Mouse (Mus musculus) kidney, embryonic 15.5 days (tissue): ENCODE results near the gene Cdk11b. TPM values are rescaled to one million over a fixed set of nuclear protein-coding genes. Genes with fewer than 3 reads are reported as not detected.
"Not testable (repeated sequence)": the region's sequence is repeated elsewhere in the genome, so short reads cannot be mapped to it uniquely, and the experiment has no call there.

Experiments used
- ATAC-seq: fragments of 200-750 bp; cut with Nextera tagmentation; replicated peaks from 2 replicates; pipeline ENCODE4 v1.8.0; 2017; ENCODE audit warnings: moderate TSS enrichment; ENCODE audit not compliant: low FRiP score
- H3K27ac ChIP-seq: fragments of 300-500 bp; sonication (generic); 2 replicates; pipeline ENCODE4 v1.5.1; 2015; ENCODE audit warnings: mild to moderate bottlenecking, inconsistent platforms
- H3K27me3 ChIP-seq: fragments of 300-500 bp; sonication (generic); 2 replicates; pipeline ENCODE4 v1.6.1; 2015; ENCODE audit warnings: inconsistent platforms
- H3K36me3 ChIP-seq: fragments of 300-500 bp; sonication (generic); 2 replicates; pipeline ENCODE4 v1.6.1; 2015; ENCODE audit warnings: inconsistent platforms
- H3K4me1 ChIP-seq: fragments of 300-500 bp; sonication (generic); 2 replicates; pipeline ENCODE4 v1.6.1; 2015; ENCODE audit warnings: inconsistent platforms
- H3K4me2 ChIP-seq: fragments of 300-500 bp; sonication (generic); 2 replicates; pipeline ENCODE4 v1.6.1; 2015; ENCODE audit warnings: moderate library complexity, mild to moderate bottlenecking, inconsistent platforms
- H3K4me3 ChIP-seq: fragments of 300-500 bp; sonication (generic); replicated peaks from 2 replicates; pipeline ENCODE4 v1.5.1; 2015; ENCODE audit warnings: mild to moderate bottlenecking, inconsistent platforms
- H3K9ac ChIP-seq: fragments of 300-500 bp; sonication (generic); 2 replicates; pipeline ENCODE4 v1.6.1; 2015; ENCODE audit warnings: mild to moderate bottlenecking, inconsistent platforms
- H3K9me3 ChIP-seq: fragments of 300-500 bp; sonication (generic); replicated peaks from 2 replicates; pipeline ENCODE4 v1.6.1; 2016; ENCODE audit warnings: inconsistent platforms
- WGBS: fragments of 180-500 bp; shearing (Covaris S2); methylation state at CpG from one replicate; pipeline ENCODE4 v1.1.7; 2015; ENCODE audit warnings: mixed read lengths; 5-methylcytosine and 5-hydroxymethylcytosine counted together
- polyA plus RNA-seq: library from polyadenylated mRNA; unstranded; fragments of >200 nt; fragmentation: Nextera tagmentation; extraction: Ambion mirVana; gene quantifications from 2 replicates; pipeline ENCODE4 v1.2.1, GENCODE M21; 2015

Gene Cdk11b
- polyA plus RNA-seq, 1 experiment from 2014 or later = 64.8 TPM

DNA sequence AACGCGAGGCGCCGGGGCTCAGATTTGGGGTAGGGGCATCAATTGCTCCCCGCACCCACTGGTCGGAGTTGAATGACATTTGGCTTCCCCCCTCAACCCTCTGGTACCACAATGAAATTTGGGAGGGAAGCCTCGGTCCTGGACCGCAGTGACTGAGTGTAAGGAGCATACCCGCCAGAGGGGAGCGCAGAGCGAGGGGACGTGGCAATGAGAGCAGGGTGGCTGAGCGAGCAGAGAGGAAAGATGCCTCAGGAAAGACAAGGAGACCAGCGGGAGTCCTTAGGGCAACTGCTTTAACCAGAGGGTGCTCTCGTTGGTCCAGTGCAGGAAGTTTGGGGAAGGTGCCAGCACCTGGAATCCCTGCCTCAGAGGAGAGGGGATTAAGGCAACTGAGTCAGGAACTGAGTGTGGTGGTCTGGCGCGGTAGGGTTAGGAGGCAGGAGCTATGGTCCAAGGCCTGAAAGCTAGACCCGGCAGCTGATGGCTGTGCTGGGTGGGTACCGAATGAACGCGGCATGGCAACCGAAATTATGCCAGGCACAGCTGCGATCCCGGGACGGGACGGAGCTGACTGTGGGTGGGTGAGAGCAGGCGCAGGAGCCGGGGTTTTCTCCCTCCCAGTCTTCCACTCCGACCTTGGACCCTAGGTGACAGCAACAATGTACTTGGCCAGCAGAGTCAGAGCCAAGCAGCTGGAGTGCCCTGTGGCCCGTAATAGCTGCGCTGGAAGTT is 29.0 kb downstream of the Cdk11b start:
- Histone ChIP-seq H3K4me1 (peaks cover 49% of the 10 kb centered on the region), H3K36me3 (peaks cover 49% of the 10 kb centered on the region), H3K4me2 (peak overlapping the region; percentile 83), H3K9me3 (no peaks in the 10 kb centered on the region), H3K4me3 (peak overlapping the region; percentile 53), H3K27me3 (peaks cover 51% of the 10 kb centered on the region), H3K9ac (peak overlapping the region; percentile 59), H3K27ac (peak overlapping the region; percentile 85)
- 2% methylated on average over 31 of the region's 31 CpGs for WGBS
- ATAC-seq = peak; percentile 10

DNA sequence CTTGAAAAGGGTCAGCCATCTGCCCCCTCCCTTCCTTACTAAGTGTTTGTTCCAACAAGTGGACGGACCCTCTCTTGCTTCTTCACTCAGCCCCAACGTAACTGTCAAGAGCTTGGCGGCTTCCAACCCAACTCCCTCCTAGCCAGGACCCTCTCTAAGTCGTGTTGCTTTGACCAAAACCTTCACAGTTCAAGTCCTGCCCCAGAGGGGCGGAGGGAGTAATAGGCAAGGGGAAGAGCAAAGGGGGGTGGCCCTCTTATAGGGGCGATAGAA is 29.5 kb downstream of the Cdk11b start:
- H3K9me3 ChIP-seq = no peaks in the 10 kb centered on the region
- H3K4me2 ChIP-seq = peak overlapping the region; percentile 83
- 0 out of 2 replicates have a peak, but pooled peaks have one; percentile 3 for ATAC-seq
- H3K36me3 ChIP-seq = peaks cover 49% of the 10 kb centered on the region
- peaks cover 49% of the 10 kb centered on the region for H3K4me1 ChIP-seq
- 1% methylated on average over 6 of the region's 6 CpGs for WGBS
- H3K27ac ChIP-seq = no peak overlapping the region
- H3K4me3 ChIP-seq = peak overlapping the region; percentile 53
- H3K27me3 ChIP-seq = peaks cover 51% of the 10 kb centered on the region
- peak overlapping the region; percentile 45 for H3K9ac ChIP-seq

- peak; percentile 41 for ATAC-seq
- peaks cover 49% of the 10 kb centered on the region for H3K4me1 ChIP-seq
- H3K4me3 ChIP-seq = peak overlapping the region; percentile 53
- H3K4me2 ChIP-seq = peak overlapping the region; percentile 83
- H3K9me3 ChIP-seq = no peaks in the 10 kb centered on the region
- H3K27me3 ChIP-seq = peaks cover 51% of the 10 kb centered on the region
- H3K36me3 ChIP-seq = peaks cover 45% of the 10 kb centered on the region
- under 1% methylated on average over 52 of the region's 52 CpGs for WGBS
- H3K27ac ChIP-seq = no peak overlapping the region
- H3K9ac ChIP-seq = peak overlapping the region; percentile 45
Observed at GRCm38 (mm10) chr4:155654456-155655298, 30.0 kb downstream of the Cdk11b start.

DNA sequence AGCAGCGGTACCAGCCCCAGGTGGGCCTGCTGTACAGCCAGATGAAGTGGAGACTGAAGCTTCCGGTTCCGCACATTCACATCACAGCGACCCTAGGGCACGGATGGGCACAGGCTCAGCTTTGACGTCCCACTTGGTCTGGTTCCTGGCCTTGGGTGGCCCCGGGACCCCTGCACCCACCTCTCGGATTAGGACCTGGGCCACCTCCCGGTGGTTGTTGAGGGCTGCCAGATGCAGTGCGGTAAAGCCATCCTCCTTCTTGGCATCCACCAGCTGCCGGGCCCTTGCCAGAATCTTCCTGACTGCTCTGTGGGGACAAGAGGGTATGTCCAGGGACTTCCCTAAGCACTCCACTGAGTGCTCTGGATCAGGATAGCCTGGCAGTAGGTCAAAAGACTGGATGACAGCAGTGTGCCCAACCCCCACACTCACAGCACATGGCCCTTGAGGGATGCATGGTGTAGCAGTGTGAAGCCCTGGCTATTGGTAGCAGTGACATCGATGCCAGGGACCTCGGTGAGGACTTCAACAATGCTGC is 31.6 kb downstream of the Cdk11b start:
- Histone ChIP-seq H3K4me3 (no peak overlapping the region), H3K27me3 (peaks cover 49% of the 10 kb centered on the region), H3K4me1 (peaks cover 48% of the 10 kb centered on the region), H3K27ac (no peak overlapping the region), H3K4me2 (no peak overlapping the region), H3K36me3 (peaks cover 32% of the 10 kb centered on the region), H3K9me3 (no peaks in the 10 kb centered on the region), H3K9ac (0 out of 2 replicates have a peak overlapping the region, but pooled peaks have one; percentile 1)
- 88% methylated on average over 13 of the region's 13 CpGs for WGBS
- ATAC-seq = no peak

DNA sequence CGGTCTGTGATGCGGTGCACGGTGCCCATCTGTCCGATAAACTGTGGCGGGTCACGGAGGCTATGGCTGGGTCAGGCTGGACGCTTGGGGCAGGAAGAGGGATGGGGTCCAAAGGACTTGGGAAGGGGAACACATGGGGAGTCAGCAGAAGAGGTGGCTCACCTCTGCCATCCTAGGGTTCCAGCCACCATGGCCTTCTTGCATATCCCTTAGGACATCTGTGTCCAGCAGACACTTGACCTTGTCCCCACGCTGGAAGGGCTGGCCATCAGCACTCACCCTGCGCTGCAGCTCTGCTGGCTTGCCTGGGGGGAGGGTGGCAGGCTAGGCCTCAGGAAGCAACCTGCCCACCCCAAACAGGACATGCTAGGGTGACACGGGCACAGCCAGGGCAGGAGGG is 34.3 kb downstream of the Cdk11b start:
- no peaks in the 10 kb centered on the region for H3K9me3 ChIP-seq
- H3K27me3 ChIP-seq = peaks cover 24% of the 10 kb centered on the region
- H3K9ac ChIP-seq = no peak overlapping the region
- H3K4me3 ChIP-seq = no peak overlapping the region
- WGBS = 92% methylated on average over 9 of the region's 10 CpGs
- H3K4me1 ChIP-seq = peaks cover 21% of the 10 kb centered on the region
- no peak for ATAC-seq
- H3K4me2 ChIP-seq = no peak overlapping the region
- H3K36me3 ChIP-seq = peaks cover 34% of the 10 kb centered on the region
- no peak overlapping the region for H3K27ac ChIP-seq

DNA sequence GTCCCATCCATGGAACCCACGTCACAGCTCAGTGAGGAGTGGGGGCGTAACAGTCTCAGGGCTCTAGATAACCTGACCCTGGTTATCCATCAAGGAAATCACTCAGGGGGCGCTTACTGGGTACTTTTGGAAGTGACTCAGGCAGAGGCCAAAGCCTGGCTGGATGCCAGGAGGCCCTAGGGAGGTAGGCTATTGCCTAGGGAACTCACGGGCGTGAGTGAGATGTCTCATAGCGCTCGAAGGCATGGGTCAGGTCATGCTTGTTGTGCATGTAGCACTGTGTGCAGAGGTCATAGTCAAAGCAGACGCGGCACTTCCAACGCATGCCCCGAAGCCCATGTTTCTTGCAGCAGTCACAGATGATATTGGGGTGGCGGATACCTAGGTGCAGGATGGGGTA is 36.0 kb downstream of the Cdk11b start:
- Histone ChIP-seq H3K36me3 (peaks cover 43% of the 10 kb centered on the region), H3K27me3 (peaks cover 7% of the 10 kb centered on the region), H3K9ac (no peak overlapping the region), H3K9me3 (no peaks in the 10 kb centered on the region), H3K27ac (no peak overlapping the region), H3K4me3 (no peak overlapping the region), H3K4me2 (no peak overlapping the region), H3K4me1 (0 out of 2 replicates have a peak, but pooled peaks cover 5% of the 10 kb centered on the region)
- ATAC-seq = no peak
- WGBS = 69% methylated on average over 12 of the region's 12 CpGs

- Histone ChIP-seq H3K4me2 (no peak overlapping the region), H3K36me3 (peaks cover 20% of the 10 kb centered on the region; the same call in 1 of the 2 replicates), H3K4me3 (no peak overlapping the region), H3K9ac (no peak overlapping the region), H3K9me3 (no peaks in the 10 kb centered on the region), H3K4me1 (peaks cover 11% of the 10 kb centered on the region), H3K27me3 (no peaks in the 10 kb centered on the region), H3K27ac (peak overlapping the region; percentile 7; the same call in 1 of the 2 replicates)
- ATAC-seq = no peak
Observed at GRCm38 (mm10) chr4:155666903-155667302, 42.2 kb downstream of the Cdk11b start.

- peak within 1 kb of the TSS; percentile 85 for H3K27ac ChIP-seq
Observed at GRCm38 (mm10) chr4:155668689-155669597, 44.3 kb downstream of the Cdk11b start, which contains the start of gene Mib2. TSS of gene Mib2 (minus strand) at chr4:155669198.

GRCm38 (mm10) chr4:155669598-155670075 is 45.0 kb downstream of the Cdk11b start:
- peak; percentile 35 for ATAC-seq
- peaks cover 20% of the 10 kb centered on the region; the same call in 1 of the 2 replicates for H3K36me3 ChIP-seq

More at GRCm38 (mm10) chr4:155668689-155669597, 44.3 kb downstream of the Cdk11b start, which contains the start of gene Mib2:
- WGBS = under 1% methylated on average over 73 of the region's 73 CpGs
- Histone ChIP-seq H3K27me3 (no peaks in the 10 kb centered on the region; the same call in 1 of the 2 replicates), H3K9me3 (no peaks in the 10 kb centered on the region), H3K36me3 (peaks cover 20% of the 10 kb centered on the region; the same call in 1 of the 2 replicates), H3K4me2 (peak within 1 kb of the TSS; percentile 84), H3K9ac (peak within 1 kb of the TSS; percentile 77), H3K4me3 (peak within 1 kb of the TSS; percentile 94), H3K4me1 (peaks cover 11% of the 10 kb centered on the region)
- ATAC-seq = peak; percentile 99

DNA sequence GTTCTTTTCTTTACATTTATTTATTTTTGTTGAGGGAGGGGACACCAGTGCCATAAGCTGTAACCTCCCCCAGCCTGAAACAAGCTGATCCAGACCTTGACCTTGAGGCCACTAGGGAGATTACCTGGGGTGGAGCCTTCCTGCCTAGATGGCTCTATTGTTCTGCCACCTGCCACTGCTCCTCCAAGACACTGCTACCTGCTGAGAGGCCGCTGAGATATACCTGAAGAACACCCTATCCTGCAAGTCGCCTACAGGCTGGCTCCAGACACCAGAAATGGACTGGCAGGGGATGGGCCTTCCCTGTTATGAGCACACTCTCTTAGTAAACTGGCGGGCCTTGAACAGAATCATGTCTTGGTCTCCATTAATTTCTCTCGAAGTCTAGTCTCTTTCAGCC is 45.6 kb downstream of the Cdk11b start:
- WGBS = 73% methylated on average over 4 of the region's 4 CpGs
- H3K27me3 ChIP-seq, H3K4me2 ChIP-seq, H3K9me3 ChIP-seq, H3K27ac ChIP-seq, H3K9ac ChIP-seq, ATAC-seq: not testable (repeated sequence)
- Histone ChIP-seq H3K4me1 (peaks cover 11% of the 10 kb centered on the region), H3K4me3 (peak overlapping the region; percentile 94; the same call in 1 of the 2 replicates), H3K36me3 (peaks cover 15% of the 10 kb centered on the region; the same call in 1 of the 2 replicates)

More at GRCm38 (mm10) chr4:155669598-155670075, 45.0 kb downstream of the Cdk11b start:
- Histone ChIP-seq H3K27me3 (no peaks in the 10 kb centered on the region; the same call in 1 of the 2 replicates), H3K4me1 (peaks cover 11% of the 10 kb centered on the region), H3K9ac (peak overlapping the region; percentile 77), H3K9me3 (no peaks in the 10 kb centered on the region), H3K4me2 (peak overlapping the region; percentile 84), H3K4me3 (peak overlapping the region; percentile 94), H3K27ac (0 out of 2 replicates have a peak overlapping the region, but pooled peaks have one; percentile 85)
- under 1% methylated on average over 8 of the region's 8 CpGs for WGBS

DNA sequence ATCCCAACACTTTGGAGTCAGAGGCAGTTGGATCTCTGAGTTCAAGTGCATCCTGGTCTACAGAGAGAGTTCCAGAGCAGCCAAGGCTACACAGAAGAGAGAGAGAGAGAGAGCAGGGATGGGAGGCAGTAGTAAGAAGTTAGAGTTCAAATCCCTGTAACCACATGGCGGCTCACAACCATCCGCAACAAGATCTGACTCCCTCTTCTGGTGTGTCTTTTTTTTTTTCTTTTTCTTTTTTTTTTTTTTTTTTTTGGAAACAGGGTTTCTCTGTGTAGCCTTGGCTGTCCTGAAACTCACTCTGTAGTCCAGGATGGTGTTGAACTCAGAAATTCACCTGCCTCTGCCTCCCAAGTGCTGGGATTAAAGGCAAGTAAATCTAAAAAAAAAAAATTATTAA is 47.4 kb downstream of the Cdk11b start:
- no peak for ATAC-seq
- WGBS = 64% methylated on average over 2 of the region's 2 CpGs
- Histone ChIP-seq H3K9ac (no peak overlapping the region), H3K27ac (no peak overlapping the region), H3K27me3 (no peaks in the 10 kb centered on the region; the same call in 1 of the 2 replicates), H3K9me3 (no peaks in the 10 kb centered on the region), H3K4me3 (no peak overlapping the region), H3K36me3 (no peaks in the 10 kb centered on the region), H3K4me2 (no peak overlapping the region), H3K4me1 (peaks cover 11% of the 10 kb centered on the region)
